Mouse (Mus musculus) heart, adult 18-20 months (tissue): ENCODE measurements around the gene Gm17079. TPM values are rescaled to one million over a fixed set of nuclear protein-coding genes. Genes with fewer than 3 reads are reported as not detected.
"Not testable (repeated sequence)": the region's sequence is repeated elsewhere in the genome, so short reads cannot be mapped to it uniquely, and the experiment has no call there.

Experiments
- DNase-seq, 2 experiments: peaks; one replicate each; pipeline ENCODE4 v3.0.0; 2021 to 2022; ENCODE audit warnings: mixed read lengths in 1 of 2
- long read RNA-seq, 2 experiments: library from polyadenylated mRNA; stranded (forward); transcript quantifications; one replicate each; pipeline ENCODE4 v2.0.0; 2021
- total RNA-seq, 2 experiments: library from RNA; stranded (reverse); gene quantifications; 2 replicates each; pipeline ENCODE4 v1.2.3; 2021

Gm17079 gene
- not detected for total RNA-seq
- long read RNA-seq, experiment 1: 0 reads
- long read RNA-seq, experiment 2: 0 reads

- not testable (repeated sequence) for DNase-seq
Observed at GRCm38 (mm10) chr14:51695368-51695767, at the start of gene Gm17079. Gene Gm17079 (minus strand): TSS chr14:51695468.

- DNase-seq: no peak
Observed at GRCm38 (mm10) chr14:51740347-51741170, 45.3 kb upstream of the Gm17079 start.

- no peak for DNase-seq
Observed at GRCm38 (mm10) chr14:51739150-51739993, 44.1 kb upstream of the Gm17079 start.

- DNase-seq: no peak
Observed at GRCm38 (mm10) chr14:51738411-51739149, 43.3 kb upstream of the Gm17079 start.

GRCm38 (mm10) chr14:51737967-51738366, 42.7 kb upstream of the Gm17079 start:
- no peak for DNase-seq

GRCm38 (mm10) chr14:51717083-51717482, 21.8 kb upstream of the Gm17079 start, which contains the start of gene Gm5800:
Gene Gm5800 (minus strand): TSS chr14:51717183.
- no peak for DNase-seq

GRCm38 (mm10) chr14:51677269-51677668, 18.0 kb downstream of the Gm17079 start:
- DNase-seq: no peak

Other genes starting within 250 kb of the Gm17079 start
- gene Vmn2r89, start 243.6 kb downstream of the Gm17079 start, total RNA-seq: not detected
- not detected for gene Gm5622, start 142.7 kb downstream of the Gm17079 start, total RNA-seq
- not detected for gene Gm17175, start 121.4 kb downstream of the Gm17079 start, total RNA-seq
- gene Gm17174, start 103.3 kb downstream of the Gm17079 start, total RNA-seq: not detected
- gene Gm17078, start 84.2 kb downstream of the Gm17079 start, total RNA-seq: not detected
- not detected for gene Gm4181, start 59.8 kb downstream of the Gm17079 start, total RNA-seq
- gene Gm5800, start 21.7 kb upstream of the Gm17079 start, total RNA-seq: not detected
- gene Ang4, start 78.1 kb upstream of the Gm17079 start, total RNA-seq: not detected
- not detected for gene AY358078, start 104.6 kb upstream of the Gm17079 start, total RNA-seq
- not detected for gene Ear6, start 158.2 kb upstream of the Gm17079 start, total RNA-seq
- 10 to 100 TPM; 24.3 to 26.3 TPM for gene Mettl17, start 189.4 kb upstream of the Gm17079 start, total RNA-seq
- under 1 TPM in 1 of 2 experiments, not detected in 1; 0.26 TPM for gene Slc39a2, start 197.4 kb upstream of the Gm17079 start, total RNA-seq
- gene Ndrg2, start 218.7 kb upstream of the Gm17079 start, total RNA-seq: 1,000 to 10,000 TPM; 1,486 to 1,502 TPM
- gene Tppp2, start 223.0 kb upstream of the Gm17079 start, total RNA-seq: not detected
- not detected for gene Rnase13, start 227.3 kb upstream of the Gm17079 start, total RNA-seq